Mouse (Mus musculus): ENCODE measurements around the gene Pcbd1.

Pcbd1 gene

GRCm38 (mm10) chr10:61089170-61090142 is at the start of gene Pcbd1:
Pcbd1 (plus strand) TSS chr10:61089331.
- DNase-seq (ENCODE audit: low spot score in 2 of 2): no peak

GRCm38 (mm10) chr10:61039657-61040056 is 49.5 kb upstream of the Pcbd1 start:
- no peak for DNase-seq (ENCODE audit: low spot score in 2 of 2)

DNA sequence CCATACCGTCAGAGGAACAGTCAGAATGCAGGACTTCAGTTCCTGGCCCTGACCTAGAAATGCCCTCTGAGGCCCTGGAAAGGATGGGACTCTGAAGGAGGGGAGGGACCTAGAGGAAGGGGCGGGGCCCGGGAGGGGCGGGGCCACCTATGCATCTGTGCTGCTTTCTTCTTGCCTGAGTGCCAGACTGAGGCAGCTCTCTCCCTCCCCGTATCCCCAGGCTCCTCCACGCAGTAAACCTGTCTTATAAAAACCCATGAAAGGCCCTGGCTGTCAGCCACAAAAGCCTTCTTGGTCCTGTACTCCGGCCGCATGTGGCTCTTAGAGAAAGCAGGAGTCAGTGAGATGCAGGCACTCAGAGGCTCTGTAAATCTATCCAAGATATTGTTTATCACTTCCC is 44.0 kb upstream of the Pcbd1 start:
- no peak for DNase-seq (ENCODE audit: low spot score in 2 of 2)

- DNase-seq (ENCODE audit: low spot score in 2 of 2): peak; percentile 66 to 82
Measured at GRCm38 (mm10) chr10:61051993-61052613, 37.0 kb upstream of the Pcbd1 start.

DNA sequence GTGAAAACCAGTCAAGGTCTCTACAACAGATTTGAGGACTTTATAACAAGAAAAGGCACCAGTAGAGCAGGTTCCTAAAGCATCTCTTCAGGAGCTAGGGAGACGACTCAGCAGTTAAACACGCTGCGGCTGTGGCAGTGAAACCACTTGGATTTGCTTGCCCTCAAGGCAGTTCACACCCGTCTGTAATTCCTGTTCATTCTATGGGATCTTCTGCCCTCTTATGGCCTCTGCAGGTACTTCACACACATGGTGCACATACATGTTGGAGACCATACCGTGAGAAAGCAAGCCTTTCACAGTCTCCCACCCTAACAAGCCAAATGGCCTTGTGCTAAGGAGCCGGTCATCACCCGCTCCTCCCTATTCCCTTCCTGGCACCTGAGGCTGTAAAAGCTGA is 32.5 kb upstream of the Pcbd1 start:
- no peak for DNase-seq (ENCODE audit: low spot score in 2 of 2)

GRCm38 (mm10) chr10:61059101-61059500 is 30.0 kb upstream of the Pcbd1 start:
- no peak for DNase-seq (ENCODE audit: low spot score in 2 of 2)

GRCm38 (mm10) chr10:61059543-61060110 is 29.5 kb upstream of the Pcbd1 start:
- no peak for DNase-seq (ENCODE audit: low spot score in 2 of 2)

DNA sequence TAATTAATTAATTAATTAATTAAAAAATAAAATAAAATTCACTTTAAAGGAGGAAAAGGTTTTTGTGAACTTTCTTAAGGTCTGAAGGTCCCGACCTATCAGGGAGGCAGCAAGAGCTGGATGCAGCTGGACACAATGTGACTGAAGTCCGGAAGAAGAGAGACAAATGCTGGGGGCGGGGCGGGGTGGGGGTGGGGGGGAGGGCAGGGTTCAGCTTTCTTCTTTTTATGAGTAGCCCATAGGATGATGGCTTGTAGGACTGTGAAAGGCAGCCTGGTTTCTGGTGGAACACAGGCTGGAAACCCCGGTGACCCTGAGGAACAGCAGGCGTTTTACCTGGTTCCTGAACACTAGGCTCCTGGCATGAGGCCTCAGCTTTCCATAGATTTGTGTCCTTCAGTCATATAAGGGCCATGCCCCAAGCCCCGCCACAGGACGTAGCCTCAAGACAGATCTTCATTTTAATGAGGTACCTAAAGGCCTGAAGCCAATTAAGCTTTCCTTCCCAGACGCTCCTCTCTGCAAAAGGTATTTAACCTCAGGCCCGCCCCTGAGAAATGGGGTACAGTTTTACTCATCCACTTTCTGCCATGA is 25.8 kb upstream of the Pcbd1 start:
- DNase-seq (ENCODE audit: low spot score in 2 of 2): no peak

GRCm38 (mm10) chr10:61064635-61065034 is 24.5 kb upstream of the Pcbd1 start:
- no peak for DNase-seq (ENCODE audit: low spot score in 2 of 2)

GRCm38 (mm10) chr10:61065287-61066005 is 23.7 kb upstream of the Pcbd1 start:
- DNase-seq (ENCODE audit: low spot score in 2 of 2): no peak

- DNase-seq (ENCODE audit: low spot score in 2 of 2): peak; percentile 33 to 67
Measured at GRCm38 (mm10) chr10:61068436-61069192, 20.5 kb upstream of the Pcbd1 start.

DNA sequence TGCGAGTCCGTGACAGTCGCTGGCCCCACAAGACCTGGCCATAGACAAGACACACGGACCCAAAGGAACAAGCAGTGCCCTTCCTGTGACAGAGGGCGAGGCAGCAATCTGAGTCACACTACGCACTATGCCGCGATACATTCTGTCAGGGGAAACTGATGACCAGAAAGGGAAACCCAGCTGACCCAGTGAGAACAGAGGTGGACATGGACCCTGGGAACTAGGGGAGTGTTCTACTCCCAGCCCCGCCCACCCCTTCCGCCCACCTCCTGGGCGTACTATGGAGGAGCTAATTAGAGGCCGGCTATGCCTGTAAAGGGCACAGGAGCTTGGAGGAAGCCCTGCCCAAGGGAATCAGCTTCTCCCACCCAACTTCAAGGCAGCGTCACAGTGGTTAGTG is 19.9 kb upstream of the Pcbd1 start:
- DNase-seq (ENCODE audit: low spot score in 2 of 2): no peak

DNA sequence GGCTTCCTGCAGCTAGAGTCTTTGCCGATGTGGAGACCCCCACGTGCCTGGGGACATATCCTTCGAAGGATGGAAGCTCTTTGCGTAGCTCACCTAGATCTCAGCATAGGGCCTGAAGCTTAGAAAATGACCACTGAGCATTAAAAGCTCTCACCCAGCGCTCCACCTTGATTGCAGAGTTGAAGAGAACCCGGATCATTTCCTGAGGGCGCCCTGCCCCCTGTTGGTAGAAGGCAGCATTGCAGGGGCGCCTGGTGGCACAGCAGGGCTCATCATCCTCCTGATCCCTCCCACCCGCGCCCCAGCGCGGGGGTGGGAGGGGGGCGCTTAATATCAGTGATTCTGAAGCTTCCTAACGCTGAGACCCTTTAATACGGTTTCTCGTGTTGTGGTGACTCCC is 16.8 kb upstream of the Pcbd1 start:
- DNase-seq (ENCODE audit: low spot score in 2 of 2): peak; percentile 37 to 59

DNA sequence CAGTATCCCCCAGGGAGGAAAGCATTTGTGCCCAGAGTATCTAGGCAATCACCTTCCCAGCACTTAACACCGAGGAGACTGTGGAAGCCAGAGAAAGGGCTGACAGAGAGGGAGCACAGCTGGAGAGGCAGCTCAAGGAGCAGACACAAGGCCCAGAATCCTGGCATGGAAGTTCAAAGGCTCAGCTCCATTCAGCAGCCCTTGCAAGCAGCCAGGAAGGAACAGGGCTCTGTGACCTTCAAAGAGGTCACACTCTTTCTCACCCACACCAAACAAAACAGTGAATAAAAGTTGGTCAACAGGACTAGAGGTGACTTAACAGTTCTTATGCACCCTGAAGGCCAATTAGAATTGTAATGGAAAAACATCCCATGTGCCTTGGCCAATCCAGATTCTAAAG is 14.5 kb upstream of the Pcbd1 start:
- no peak for DNase-seq (ENCODE audit: low spot score in 2 of 2)

DNA sequence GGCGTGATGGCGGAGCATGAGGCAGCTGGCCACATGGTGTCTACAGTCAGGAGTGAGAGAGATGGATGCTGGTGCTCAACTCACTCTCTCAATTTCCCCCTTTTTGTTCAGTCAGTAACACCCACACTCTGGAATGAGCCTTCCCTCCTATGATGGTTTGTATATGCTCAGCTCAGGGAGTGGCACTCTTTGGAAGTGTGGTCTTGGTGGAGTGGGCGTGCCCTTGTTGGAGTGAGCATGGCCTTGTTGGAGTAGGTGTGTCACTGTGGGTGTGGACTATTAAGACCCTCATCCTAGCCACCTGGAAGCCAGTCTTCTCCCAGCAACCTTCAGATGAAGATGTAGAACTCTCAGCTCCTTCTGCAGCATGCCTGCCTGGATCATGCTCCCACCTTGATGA is 13.5 kb upstream of the Pcbd1 start:
- DNase-seq (ENCODE audit: low spot score in 2 of 2): no peak

- DNase-seq (ENCODE audit: low spot score in 2 of 2): peak; percentile 15 to 31
Measured at GRCm38 (mm10) chr10:61080227-61080930, 8.8 kb upstream of the Pcbd1 start.

DNA sequence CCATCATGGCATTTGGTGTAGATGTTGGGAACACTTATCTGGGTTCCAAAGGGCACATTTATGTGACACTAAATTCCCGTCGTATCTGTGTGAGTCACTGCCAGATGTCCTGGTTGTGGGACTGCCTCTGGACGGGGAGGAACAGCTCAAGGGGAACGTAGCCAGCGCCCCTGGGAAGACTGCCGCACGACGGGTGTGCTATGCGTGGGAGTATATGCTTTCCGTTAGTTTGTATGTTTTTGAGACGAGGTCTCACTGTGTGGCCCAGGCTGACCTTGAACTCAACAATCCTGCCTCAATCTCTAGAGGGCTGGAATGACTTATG is 8.2 kb upstream of the Pcbd1 start:
- no peak for DNase-seq (ENCODE audit: low spot score in 2 of 2)

- no peak for DNase-seq (ENCODE audit: low spot score in 2 of 2)
Measured at GRCm38 (mm10) chr10:61085364-61085763, 3.8 kb upstream of the Pcbd1 start.

DNA sequence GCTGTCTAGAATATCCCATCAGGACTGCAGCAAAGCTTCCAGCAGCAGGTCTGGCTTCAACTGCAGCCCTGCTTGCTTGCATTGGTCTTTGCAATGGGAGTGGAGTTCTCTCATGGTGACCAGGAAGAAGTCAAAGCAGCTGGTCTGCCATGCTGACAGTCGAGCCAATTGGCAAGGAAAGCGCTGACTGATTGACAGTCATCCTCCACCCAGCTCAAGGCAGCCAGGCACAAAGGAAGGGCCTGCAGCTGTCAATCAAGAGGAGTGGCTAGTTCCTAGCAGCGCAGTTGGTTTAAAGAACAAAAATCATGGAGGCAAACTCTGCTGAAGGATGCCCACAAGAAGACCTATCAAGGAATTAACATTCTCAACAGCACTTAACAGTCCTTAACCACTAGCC is 2.6 kb upstream of the Pcbd1 start:
- DNase-seq (ENCODE audit: low spot score in 2 of 2): no peak

GRCm38 (mm10) chr10:61088468-61088867 is 663 bp upstream of the Pcbd1 start:
- no peak for DNase-seq (ENCODE audit: low spot score in 2 of 2)
